Mouse (Mus musculus): Measurements from ENCODE around the gene Ccsap.

Gene Ccsap

DNA sequence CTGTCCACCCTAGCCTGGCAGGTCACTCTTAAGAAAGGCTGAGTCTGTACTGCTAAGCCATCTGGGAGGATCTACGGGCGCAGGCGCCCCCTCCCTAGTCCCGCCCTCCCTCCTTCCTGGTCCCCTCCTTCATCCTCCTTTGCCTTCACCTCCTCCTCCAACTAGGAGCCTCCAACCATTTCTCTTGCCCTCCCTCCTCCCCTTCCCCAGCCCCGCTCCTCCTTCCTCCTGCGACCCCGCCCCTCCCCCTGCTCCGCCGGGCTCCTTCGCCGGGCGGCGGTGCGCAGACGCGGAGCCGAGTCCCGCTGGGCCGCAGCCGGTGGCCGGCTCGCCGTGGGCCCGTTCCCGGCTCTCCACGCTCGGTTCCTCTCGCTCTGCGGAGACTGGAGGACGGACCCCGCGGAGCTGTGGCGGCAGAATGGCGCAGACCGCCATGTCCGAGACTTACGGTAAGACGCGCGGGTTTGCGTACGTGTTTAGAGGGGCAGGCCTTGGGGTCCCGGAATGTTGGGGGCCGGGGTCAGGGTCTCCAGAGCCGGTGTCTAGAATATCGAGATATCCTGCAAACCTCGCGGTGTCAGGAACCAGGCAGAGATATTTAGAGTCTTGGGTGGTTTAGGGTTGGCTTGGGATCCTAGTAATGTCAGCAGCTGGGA is 54.2 kb downstream of the Ccsap start, which contains the start of gene Rab4a:
Gene Rab4a, plus strand, starts transcription at position 268 of the 656 bp plus-strand sequence.
- peak; percentile 80 for DNase-seq (ENCODE audit: low spot score)

DNA sequence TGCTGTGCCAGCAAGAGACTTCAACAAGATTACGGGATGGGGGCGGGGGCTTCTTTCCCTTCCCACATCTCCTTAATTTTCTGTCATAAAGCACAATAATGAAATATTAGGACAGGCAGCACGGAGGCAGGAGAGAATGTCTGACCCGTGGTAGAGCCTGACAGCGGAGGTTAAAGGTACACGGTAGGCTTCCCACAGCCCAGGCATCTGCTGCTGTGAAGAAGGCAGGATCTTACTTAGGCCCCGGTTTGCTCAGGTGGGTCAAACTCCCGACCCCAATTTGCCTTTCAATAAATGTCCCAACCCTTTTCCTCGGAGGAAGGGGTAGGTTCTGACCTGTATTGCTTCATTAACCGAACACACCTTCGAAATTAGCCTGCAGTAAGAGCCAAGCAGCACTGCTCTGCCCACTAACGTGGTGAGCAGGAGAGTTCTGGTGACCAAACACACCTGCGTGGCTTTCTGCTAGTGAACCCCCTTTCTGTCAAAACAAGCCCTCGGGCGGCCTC is 54.7 kb downstream of the Ccsap start:
- DNase-seq (ENCODE audit: low spot score), result no peak

DNA sequence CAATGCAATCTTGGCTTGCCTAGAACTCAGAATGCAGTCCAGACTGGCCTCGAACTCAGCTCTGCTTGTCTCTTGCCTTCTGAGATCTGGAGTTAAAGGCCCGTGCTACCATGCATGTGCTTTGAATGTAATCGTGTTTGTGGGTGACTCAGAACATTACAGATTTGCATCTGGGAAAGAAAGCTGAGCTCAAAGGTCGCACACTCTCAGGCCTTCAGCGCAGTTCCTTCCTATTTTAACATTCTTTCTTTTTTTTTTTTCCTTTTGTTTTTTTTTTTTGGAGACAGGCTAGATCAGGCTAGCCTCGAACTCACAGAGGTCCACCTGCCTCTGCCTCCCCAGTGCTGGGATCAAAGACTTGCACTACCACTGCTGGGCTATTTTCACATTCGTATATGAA is 55.4 kb downstream of the Ccsap start:
- no peak for DNase-seq (ENCODE audit: low spot score)

DNA sequence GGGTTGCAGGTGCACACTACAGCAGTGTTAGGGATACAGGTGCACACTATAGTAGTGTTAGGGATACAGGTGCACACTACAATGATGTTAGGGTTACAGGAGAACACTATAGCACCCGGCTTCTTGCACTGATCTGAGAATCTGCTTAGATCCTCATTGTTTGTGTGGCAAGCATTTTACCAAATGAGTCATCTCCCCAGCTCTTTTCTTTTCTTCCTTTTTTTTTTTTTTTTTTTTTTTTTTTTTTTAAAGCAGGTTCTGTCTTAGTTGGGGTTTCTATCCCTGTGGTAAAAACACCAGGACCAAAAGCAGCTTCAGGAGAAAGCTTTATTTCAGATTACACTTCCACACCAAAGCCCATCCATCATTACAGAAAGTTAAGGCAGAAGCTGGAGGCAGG is 56.4 kb downstream of the Ccsap start:
- DNase-seq (ENCODE audit: low spot score), result no peak

DNA sequence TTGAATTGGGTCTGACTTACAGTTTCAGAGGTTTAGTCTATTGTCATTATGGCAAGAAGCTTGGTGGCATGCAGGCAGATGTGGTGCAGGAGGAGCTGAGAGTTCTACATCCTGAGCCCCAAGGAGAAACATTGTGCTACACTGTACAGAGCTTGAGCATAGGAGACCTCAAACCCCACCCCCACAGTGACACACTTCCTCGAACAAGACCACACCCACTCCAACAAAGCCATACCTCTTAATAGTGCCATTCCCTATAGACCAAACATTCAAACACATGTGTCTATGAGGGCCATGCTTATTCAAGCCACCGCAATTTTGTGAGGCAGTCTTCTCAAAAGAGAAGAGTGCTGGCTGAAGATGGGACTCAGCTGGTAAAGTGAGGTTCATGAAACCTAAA is 58.5 kb downstream of the Ccsap start:
- DNase-seq (ENCODE audit: low spot score), result no peak

DNA sequence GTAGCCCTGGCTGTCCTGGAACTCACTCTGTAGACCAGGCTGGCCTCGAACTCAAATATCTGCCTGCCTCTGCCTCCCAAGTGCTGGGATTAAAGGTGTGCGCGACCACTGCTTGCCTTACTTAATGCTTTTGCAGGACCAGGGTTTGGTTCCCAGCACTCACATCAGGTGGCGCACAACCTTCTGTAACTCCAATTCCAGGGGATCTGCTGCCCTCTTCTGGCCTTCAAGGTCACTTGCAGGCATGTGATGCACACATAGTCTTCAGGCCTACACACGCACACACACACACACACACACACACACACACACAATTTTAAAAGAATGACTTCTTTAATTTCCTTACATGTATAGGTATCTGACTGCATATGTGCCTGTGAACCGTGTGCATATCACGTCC is 59.1 kb downstream of the Ccsap start:
- no peak for DNase-seq (ENCODE audit: low spot score)

DNA sequence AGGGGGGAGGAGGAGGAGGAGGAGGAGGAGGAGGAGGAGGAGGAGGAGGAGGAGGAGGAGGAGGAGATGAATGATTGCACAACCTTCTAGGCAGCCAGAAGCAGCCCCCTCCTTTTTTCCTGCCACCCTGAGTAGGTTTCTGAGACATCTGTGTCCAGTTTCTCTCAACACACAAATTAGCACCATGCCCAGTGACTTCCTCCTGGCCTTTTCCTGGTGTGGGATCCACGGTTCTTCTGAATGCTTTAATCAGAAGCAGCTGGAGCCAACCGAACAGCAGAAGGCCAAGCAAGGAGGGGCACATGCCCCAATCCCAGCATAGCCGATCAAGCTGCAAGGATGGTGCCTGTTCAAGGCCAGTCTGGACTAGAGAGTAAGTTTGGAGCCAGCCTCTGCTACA is 60.1 kb downstream of the Ccsap start:
- DNase-seq (ENCODE audit: low spot score), result peak; percentile 51

DNA sequence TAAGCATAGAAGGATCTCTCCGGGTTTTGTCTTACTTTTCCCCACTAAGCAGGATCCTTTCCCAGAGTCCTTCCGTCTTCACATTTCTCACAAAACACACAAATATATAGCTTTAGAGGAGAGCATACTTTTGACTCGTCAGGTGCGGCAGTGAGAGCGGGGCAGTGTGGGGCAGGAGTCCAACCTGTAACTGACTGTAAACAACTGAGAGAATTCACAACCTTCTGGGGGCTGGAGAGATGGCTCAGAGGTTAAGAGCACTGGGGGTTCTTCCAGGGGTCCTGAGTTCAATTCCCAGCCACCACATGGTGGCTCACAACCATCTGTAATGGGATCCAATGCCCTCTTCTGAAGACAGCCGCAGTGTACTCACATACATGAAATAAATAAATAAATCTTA is 60.6 kb downstream of the Ccsap start:
- DNase-seq (ENCODE audit: low spot score), result no peak

DNA sequence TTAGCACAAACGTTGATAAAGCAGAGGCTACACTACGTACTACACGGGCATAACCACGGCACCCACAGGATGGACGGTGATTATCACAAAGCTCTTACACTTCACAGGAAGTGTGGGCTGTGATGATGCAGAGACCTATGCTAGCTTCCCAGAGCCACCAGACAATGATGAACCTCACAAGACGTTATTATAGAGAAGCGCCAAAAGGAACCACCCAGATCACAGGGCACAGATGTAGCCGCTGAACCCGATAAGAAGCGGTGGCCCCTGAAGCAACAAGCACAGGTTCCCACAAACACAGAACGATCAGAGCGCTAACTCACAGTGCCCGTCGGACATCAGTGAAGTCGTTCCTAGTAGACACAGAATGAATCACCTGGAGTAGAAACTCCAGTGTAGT is 62.1 kb downstream of the Ccsap start:
- DNase-seq (ENCODE audit: low spot score), result no peak

DNA sequence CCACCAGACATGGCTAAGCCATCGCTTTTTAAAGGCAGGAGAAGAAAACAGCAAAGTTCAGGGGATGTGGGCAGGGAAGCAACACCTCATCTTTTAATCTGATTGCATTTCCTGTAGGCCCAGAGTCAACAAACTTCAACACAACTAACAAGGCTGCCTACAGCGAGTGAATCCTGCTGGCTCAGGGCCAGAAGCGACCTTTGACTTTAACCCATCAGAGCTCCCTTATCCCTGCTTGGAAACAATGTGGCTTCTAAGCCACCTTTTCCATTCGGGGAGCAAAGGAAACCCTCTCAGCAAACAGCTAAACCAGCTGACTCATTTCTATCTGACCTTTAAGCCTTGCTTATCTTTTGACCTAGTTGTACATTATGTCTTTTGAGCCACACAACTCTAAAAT is 63.3 kb downstream of the Ccsap start:
- no peak for DNase-seq (ENCODE audit: low spot score)

DNA sequence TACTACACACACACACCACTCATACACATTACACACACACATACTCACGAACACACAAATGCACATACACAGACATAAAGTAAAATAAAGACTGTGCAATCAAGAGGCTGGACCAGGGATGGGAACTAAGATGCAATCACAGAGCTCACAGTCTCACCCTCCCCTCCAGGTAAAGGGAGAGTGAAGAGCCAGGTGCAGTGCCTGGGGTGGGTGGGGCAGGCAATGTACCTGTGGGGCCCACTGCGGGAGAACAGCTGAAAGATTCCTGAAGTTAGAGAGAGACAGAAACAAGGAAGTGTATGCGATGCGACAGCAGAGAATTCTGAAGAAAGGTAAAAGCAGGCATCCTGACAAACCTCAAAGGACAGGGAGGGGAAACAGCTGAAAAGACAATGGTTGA is 65.2 kb downstream of the Ccsap start:
- DNase-seq (ENCODE audit: low spot score), result no peak

DNA sequence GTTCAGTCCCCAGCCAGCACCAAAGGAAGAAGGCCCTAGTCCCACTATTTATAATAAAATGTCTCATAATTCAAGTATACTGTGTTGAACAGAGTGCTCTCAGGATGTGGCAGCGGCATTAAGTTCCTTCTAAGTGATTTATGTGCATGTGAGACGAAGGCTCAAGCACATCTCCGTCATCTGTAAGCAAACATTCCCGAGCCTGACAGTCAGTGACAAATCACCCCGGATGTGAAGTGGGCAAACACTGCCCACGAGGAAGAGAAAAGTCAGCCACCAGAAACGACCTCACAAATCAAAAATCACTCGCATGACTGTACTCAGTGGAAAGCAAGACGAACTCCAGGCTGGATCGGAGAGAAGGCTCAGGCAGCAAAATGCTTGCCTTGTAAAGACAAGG is 66.1 kb downstream of the Ccsap start:
- DNase-seq (ENCODE audit: low spot score), result no peak

DNA sequence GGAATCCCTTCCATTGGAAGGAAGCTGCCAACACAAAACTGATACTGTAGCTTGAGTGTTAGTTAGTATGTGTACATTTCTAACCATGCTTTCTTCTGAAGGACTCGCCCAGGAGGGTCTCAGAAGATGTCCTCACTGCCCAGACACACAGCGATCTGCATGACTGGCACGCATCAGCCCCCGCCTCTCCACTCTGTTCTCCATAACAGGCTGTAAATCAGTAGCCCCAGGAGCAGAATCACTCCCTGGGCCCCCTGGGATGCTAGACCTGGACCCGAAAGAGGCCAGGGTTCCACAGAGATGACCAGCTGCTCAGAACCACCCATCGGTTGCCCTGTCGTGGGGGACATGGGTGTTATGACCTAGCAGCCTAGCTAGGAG is 68.2 kb downstream of the Ccsap start:
- no peak for DNase-seq (ENCODE audit: low spot score)

DNA sequence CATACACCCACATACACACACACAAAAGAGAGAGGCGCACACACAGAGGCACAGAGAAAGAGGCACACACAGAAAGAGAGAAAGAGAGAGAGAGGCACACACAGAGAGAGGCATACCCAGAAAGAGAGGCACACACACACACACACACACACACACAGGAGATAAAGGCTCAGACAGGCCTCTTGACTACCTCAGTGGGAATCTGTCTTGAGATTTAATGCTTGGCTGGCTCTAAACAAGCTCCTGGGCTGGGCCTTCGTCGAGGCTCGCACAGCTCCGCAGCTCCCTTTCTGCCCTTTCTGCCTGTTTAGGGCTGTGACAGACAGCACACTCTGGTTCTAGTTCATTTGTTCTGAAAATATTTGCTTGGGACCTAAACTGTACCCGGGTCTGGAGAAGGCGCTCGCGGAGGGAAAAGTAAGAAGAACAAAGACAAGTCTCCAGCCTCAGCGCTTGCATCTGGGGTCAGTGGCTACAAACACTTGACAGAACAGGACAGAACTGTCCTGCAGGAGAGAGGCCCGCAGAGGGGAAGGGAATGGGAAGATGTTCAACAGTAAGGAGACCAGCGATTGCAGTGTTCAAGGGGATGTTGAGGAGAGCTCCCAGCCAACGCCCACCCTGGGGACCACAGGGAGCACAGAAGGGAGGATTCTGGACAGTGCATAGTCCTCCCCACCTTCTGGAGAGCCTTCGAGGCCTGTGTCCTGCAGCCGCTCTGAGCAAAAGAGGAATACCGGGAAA is 68.7 kb downstream of the Ccsap start:
- no peak for DNase-seq (ENCODE audit: low spot score)

Measured in adipocyte (in vitro differentiated cells).